Mouse (Mus musculus): Measurements from ENCODE around the gene Kif5c.

Gene Kif5c

DNA sequence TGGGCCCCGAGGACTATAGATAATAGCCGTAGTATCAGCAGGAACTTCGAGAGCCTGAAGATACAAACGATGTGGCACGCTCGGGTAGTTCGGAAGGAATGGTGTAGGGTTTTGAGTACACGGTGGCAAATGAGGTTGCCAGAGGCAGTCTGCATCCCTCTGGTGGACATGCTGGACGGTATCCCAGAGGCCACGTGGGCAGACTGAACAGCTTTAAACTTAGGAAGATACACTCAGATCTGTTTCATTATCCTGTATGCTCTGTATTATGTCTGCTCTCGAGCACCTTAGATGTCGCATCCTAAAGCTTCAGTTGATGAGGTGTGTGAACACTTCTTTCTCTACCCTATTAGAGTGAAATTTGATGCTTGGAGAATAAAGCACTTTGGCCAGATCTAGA, 56.9 kb downstream of the Kif5c start:
- DNase-seq, result no peak

DNA sequence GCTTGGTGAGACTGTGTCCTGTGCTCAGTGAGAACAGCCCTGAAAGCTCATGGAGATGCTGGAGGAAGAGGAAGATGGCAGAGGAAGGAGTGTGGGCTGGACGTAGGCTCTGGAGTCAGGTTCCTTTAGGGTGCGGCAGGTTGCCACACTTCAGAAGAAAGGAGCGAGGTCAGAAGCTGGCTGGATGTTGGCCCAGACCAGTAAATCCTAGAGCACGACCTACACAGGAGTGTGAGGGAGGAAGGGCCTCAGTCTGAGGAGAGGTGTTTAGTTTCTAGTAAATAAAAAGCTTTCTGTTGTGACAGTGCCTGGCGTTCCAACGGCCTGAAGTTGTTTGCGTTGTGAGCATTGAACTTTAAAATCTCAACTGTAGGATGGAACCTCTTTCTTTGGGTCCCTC, 59.3 kb downstream of the Kif5c start:
- DNase-seq, result no peak

GRCm38 (mm10) chr2:49679135-49679964, 60.3 kb downstream of the Kif5c start:
- DNase-seq, result no peak

- DNase-seq, result no peak
These were observed 63.7 kb downstream of the Kif5c start for GRCm38 (mm10) chr2:49682754-49683153.

GRCm38 (mm10) chr2:49684808-49685207, 65.7 kb downstream of the Kif5c start:
- DNase-seq, result no peak

DNA sequence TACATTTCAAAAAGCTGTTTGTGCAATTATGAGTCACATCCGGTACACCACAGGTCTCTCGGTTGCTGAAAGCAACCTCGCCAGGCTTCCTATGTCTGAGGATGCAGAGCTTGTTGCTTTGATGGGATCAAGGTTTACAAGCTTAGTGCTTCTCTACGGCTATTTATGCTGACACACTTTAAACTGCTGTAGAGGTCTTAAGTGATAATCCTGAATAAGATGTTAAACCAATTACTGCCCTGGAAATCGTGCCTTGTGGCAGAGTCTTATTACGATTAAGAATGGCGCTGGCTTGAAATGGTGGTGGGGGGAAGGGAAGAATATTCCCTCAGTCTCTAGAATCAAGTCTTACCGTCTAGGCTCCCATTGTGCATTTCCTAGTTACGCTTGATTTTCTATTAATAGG, 71.3 kb downstream of the Kif5c start:
- no peak for DNase-seq

- no peak for DNase-seq
These were observed 72.3 kb downstream of the Kif5c start for GRCm38 (mm10) chr2:49691441-49691840.

DNA sequence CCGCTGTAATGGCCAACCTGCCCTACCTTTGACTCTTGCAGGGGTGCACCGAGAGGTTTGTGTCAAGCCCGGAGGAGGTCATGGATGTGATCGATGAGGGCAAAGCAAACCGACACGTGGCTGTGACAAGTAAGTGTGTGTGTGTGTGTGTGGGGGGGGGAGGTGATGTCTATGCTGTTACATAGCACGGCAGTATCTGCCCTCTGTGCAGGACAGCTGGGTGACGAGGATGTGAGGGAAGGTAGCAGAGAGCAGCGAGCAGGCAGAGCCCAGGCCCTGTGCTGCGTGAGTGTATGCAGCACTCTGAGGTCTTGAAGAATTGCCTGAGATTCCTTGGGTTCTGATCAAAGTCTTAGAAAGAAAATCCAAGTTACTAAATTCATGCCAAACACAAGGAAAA, 75.6 kb downstream of the Kif5c start:
- no peak for DNase-seq

DNA sequence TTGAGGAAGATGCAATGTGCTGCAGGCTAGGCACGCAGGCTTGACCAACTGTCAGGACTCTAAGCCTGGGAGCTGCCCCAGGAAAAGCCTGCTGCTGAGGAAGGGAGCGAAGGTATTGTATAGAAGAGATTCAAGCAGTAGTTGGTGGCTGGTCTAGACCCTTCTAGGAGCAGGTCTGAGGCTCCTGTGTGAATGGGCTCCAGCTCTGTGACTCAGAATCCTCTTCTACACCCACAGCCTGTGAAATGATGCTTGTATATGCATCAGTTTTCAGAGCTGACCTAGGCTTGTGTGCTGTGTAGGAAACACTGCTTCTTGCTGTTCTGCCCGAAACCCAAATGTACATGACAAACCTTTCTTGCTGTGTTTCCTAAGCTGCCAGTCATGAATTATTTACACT, 76.4 kb downstream of the Kif5c start:
- DNase-seq, result no peak

DNA sequence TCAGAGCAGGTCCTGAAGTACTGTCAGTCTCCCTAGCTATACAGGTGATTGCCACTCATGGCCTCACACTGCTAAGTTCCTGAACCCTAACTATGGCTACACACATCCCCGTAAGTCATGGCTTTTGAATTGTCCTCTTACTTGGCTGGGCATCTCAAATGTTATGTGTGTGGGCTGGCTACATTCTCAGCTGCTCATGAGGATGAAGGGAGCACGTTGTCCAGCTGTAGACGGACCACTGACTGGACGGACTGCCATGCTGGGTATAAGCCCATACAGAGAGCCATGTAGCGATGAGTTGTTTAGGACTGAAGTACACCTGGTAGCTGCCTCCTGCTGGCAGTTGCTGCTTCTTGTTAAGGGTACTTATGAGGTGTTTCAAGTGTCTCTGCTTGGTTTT, 79.8 kb downstream of the Kif5c start:
- no peak for DNase-seq

GRCm38 (mm10) chr2:49700176-49700971, 81.3 kb downstream of the Kif5c start:
- no peak for DNase-seq

GRCm38 (mm10) chr2:49710223-49710622, 91.1 kb downstream of the Kif5c start:
- DNase-seq, result no peak

GRCm38 (mm10) chr2:49711693-49712092, 92.6 kb downstream of the Kif5c start:
- DNase-seq, result no peak

DNA sequence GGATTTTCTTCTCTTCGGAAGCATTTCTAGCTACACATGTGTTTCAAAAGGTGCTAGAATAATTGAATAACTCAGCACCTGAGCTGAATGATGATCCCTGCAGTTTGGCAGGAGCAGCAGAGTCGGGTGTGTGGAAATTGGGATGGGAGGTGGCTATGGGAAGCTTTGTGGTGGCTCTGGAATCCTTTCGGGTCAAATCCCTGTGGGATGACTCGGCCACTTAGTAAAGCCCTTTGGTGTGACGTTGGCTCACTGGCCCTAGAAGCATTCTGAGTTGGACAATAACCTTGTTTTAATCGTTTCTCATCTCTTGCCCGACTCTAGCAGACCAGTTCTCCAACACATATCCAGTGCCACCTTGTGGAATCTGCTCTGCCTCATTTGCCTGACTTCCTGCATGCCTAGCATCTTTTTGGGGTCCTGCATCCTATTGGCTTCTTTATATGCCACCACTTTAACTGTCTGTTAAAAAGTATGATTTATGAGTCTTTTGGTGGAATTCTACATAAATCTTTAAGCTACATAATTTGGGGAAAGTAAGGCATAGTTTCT, 93.3 kb downstream of the Kif5c start:
- DNase-seq, result no peak

DNA sequence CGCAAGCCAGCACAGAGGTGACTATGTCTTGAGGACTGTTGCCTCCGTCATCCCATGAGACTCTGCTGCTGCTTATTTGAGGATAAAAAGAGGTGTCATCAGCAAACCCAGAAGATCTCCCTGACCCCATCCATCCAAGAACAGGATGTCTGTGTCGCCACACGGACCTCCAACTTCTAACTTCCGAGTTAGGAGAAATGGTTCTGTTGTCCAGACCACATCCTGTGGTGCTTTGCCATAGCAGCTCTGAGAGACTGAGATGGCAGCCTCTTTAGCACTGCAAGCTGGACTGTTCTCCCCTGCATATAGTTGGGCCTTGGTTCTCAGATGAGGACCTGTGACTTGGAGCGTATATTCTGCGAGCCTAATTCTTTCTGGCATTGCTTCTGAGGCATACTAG, 97.4 kb downstream of the Kif5c start:
- no peak for DNase-seq

- DNase-seq, result no peak
These were observed 98.5 kb downstream of the Kif5c start for GRCm38 (mm10) chr2:49717437-49718116.

DNA sequence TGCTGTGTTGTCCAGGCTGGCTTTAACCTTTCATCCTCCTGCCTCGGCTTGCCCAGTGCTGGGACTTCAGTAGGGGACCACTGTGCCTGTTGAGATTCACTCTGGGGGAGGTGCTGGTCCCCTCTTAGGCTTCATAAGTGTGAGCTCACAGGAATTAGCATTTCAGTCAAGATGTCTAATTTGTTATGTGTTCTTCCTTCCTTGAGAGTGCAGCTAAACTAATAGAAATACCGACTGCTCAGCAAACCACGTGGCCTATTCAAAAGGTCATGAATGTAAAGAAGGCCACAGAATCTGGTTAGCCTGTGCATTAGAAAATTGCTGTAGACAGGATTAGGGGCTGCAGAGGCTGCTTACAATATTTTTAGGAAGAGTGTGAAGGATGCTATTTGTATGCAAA, 99.4 kb downstream of the Kif5c start:
- no peak for DNase-seq

DNA sequence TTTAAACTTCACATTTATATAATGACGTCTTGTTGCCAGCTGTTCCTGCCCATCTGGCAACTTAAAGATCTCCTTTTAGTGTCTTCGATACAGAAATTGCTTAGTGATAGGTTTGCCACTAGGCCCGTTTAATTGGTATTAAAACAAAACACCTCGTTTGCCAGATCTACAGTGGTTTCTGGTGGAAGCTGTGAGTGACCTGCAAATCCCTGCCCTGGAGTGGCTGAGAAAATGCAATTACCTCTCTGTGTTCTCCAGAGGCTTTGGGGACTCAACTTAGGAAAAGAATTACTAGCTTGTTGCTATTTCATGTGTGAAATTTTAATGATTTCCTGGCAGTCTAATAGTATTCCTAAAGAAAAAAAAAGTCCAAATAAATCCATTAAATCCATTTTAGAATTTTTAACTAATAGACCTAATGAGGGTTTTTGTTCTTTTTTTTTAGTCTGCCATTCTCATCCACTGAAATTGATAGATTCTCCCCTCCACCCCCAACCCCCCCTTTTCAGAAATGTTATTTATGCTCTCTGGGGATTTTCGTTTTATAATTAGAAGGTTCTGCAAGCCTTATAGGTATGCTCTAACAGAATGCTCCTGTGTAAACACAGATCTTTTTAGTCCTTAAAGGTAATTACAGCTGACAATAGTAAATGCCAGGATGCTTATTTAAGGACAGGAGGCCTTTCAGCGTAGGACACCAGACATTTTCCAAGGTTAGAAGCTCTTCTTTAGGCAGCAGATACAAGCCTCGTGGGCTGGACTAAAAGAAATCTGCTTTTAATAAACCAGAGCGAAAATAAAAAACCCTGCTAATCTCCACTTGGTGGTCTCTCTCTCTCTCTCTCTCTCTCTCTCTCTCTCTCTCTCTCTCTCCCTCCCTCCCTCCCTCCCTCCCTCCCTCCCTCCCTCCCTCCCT, 100.1 kb downstream of the Kif5c start:
- no peak for DNase-seq

- no peak for DNase-seq
These were observed 100.8 kb downstream of the Kif5c start for GRCm38 (mm10) chr2:49719854-49720253.

DNA sequence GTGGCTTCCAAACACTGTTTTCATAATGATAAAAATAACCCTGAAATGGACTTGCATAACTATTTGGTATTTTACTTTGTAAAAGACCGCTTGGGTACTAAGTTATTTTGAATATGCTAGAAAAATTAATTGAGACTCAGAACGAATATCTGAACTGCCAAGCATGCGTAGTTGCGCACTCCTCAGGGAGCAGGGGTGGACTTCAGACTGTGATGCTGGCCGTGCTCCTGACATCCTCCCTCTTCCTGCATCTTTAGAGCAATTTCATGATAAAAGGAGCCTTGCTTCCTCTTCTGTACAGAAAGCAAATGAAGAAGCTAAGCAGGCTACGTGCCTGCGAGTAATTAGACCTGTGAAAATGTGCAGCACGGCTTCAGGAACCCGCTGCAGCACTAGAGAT, 101.2 kb downstream of the Kif5c start:
- no peak for DNase-seq

DNA sequence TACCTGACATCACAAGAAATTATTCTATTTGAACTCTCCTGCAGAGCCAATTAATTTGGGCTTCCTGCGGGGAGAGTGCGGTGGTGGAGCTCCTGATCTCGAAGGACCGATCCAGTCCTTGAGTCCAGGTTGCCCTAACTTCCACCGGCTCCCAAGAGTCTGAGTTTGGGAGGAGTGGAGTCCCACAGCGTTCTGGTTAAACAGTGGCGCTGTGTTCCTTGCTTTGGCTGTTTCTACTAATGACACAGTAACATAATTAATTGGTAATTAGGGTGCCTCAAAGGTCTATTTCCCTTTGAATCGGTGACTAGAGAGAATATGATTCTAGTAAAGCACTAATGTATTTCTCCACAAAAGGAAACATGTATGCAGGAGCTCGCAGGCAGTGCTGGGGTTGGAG, 103.2 kb downstream of the Kif5c start:
- no peak for DNase-seq

GRCm38 (mm10) chr2:49722983-49723382, 103.9 kb downstream of the Kif5c start:
- DNase-seq, result no peak

Measured in thymus, postnatal 25 days (tissue).